Mouse (Mus musculus) neural tube, embryonic 14.5 days (tissue): ENCODE measurements around the gene Serbp1. TPM values are rescaled to one million over a fixed set of nuclear protein-coding genes. Genes with fewer than 3 reads are reported as not detected.

Source experiments
- ATAC-seq: fragments of 200-750 bp; cut with Nextera tagmentation; 2 replicates; pipeline ENCODE4 v1.8.0; 2017; ENCODE audit warnings: low read depth, mild to moderate bottlenecking, moderate TSS enrichment, moderate library complexity
- H3K27ac ChIP-seq: fragments of 300-500 bp; sonication (generic); 2 replicates; pipeline ENCODE4 v1.5.1; 2014; ENCODE audit warnings: low read depth, mild to moderate bottlenecking, control low read depth, low read length, moderate library complexity, mixed read lengths
- H3K27me3 ChIP-seq: fragments of 300-500 bp; sonication (generic); 2 replicates; pipeline ENCODE4 v1.6.1; 2014; ENCODE audit warnings: low read length; ENCODE audit not compliant: control insufficient read depth, insufficient read depth
- H3K36me3 ChIP-seq: fragments of 300-500 bp; sonication (generic); 2 replicates; pipeline ENCODE4 v1.6.1; 2014; ENCODE audit warnings: low read length, mixed read lengths; ENCODE audit not compliant: control insufficient read depth, insufficient read depth
- H3K4me1 ChIP-seq: fragments of 300-500 bp; sonication (generic); 2 replicates; pipeline ENCODE4 v1.6.1; 2014; ENCODE audit warnings: low read length; ENCODE audit not compliant: control insufficient read depth, insufficient read depth
- H3K4me2 ChIP-seq: fragments of 300-500 bp; sonication (generic); 2 replicates; pipeline ENCODE4 v1.6.1; 2014; ENCODE audit warnings: mild to moderate bottlenecking, low read depth, low read length, control low read depth
- H3K4me3 ChIP-seq: fragments of 300-500 bp; sonication (generic); 2 replicates; pipeline ENCODE4 v1.5.1; 2014; ENCODE audit warnings: low read depth, low read length, control low read depth, mixed read lengths
- H3K9ac ChIP-seq: fragments of 300-500 bp; sonication (generic); replicated peaks from 2 replicates; pipeline ENCODE4 v1.6.1; 2014; ENCODE audit warnings: low read depth, mild to moderate bottlenecking, control low read depth, low read length, mixed read lengths
- H3K9me3 ChIP-seq: fragments of 300-500 bp; sonication (generic); 2 replicates; pipeline ENCODE4 v1.6.1; 2016; ENCODE audit warnings: low read length; ENCODE audit not compliant: control insufficient read depth
- WGBS: fragments of 180-500 bp; shearing (Covaris S2); extraction: QIAGEN DNeasy Blood & Tissue Kit; methylation state at CpG from one replicate; pipeline ENCODE4 v1.1.7; 2014; 5-methylcytosine and 5-hydroxymethylcytosine counted together
- polyA plus RNA-seq: library from polyadenylated mRNA; unstranded; fragments of >200 nt; fragmentation: Nextera tagmentation; extraction: Ambion mirVana; gene quantifications from 2 replicates; pipeline ENCODE4 v1.2.1, GENCODE M21; 2014

Gene Serbp1
- polyA plus RNA-seq, 1 experiment from 2014 or later, result 305 TPM

DNA sequence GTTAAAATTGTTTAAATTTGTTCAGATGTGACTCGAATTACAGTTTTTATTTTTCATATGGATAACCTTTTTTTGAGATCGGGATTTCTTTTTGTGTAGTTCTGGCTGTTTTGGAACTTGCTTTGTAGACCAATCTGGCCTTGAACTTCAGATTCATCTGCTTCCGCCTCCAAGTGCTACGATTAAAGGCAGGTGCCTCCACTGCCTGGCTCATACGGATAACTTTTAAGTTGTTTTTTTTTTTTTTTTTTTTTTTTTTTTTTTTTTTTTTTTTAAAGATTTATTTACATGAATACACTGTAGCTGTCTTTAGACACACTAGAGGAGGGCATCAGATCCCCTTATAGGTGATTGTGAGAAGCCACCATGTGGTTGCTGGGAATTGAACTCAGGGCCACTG lies 40.0 kb downstream of the Serbp1 start:
- no peak overlapping the region for H3K4me3 ChIP-seq
- no peak overlapping the region for H3K9ac ChIP-seq
- H3K27ac ChIP-seq, result no peak overlapping the region
- WGBS, result 91% methylated on average over 5 of the region's 5 CpGs
- no peaks in the 10 kb centered on the region for H3K27me3 ChIP-seq
- no peak overlapping the region for H3K4me2 ChIP-seq
- no peak for ATAC-seq
- peaks cover 35% of the 10 kb centered on the region for H3K36me3 ChIP-seq
- H3K9me3 ChIP-seq, result no peaks in the 10 kb centered on the region
- H3K4me1 ChIP-seq, result no peaks in the 10 kb centered on the region

DNA sequence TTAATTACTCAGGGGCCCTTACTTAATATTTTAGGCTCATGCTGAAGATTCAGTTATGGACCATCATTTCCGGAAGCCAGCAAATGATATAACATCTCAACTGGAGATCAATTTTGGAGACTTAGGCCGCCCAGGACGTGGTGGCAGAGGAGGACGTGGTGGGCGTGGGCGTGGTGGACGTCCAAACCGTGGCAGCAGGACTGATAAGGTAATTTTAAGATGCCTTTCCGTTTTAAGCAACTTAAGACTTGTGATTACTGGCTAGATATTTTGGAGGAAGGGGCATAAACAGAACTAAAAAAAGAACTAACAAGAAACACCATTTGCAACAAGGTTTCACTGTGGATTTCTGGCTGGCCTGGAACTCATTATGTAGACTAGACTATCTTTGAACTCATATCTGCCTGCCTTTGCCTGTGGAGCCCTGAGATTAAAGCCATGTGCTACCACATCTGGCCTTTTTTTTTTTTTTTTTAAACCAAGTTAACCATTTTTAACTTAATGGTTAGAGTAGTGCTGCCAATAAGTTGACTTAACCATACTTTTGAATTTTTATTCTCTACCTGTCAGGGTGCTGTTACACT lies 43.7 kb downstream of the Serbp1 start:
- Histone ChIP-seq H3K27me3 (no peaks in the 10 kb centered on the region), H3K4me1 (no peaks in the 10 kb centered on the region), H3K4me2 (no peak overlapping the region), H3K27ac (no peak overlapping the region), H3K4me3 (no peak overlapping the region), H3K9me3 (no peaks in the 10 kb centered on the region), H3K36me3 (peaks cover 30% of the 10 kb centered on the region; the same call in 1 of the 2 replicates), H3K9ac (no peak overlapping the region)
- 96% methylated on average over 9 of the region's 9 CpGs for WGBS
- ATAC-seq, result no peak

DNA sequence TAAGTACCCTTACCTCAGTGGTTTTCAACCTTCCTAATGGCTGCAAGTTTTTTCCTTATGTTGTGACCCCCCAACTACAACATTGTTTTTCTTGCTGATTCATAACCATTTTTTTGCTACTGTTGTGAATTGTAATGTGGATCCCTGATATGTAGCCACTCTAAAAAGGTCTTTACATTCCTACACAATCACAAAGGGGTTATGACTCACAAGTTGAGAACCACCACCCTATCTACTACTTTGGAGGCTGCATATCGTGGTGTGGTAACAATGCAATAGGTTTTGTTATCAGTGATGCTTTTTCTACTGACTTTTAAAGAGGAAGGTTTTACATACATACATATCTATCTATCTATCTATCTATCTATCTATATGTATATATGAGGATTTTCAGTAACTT lies 44.9 kb downstream of the Serbp1 start:
- Histone ChIP-seq H3K4me1 (no peaks in the 10 kb centered on the region), H3K9me3 (no peaks in the 10 kb centered on the region), H3K4me3 (no peak overlapping the region), H3K9ac (no peak overlapping the region), H3K36me3 (peaks cover 24% of the 10 kb centered on the region; the same call in 1 of the 2 replicates), H3K27me3 (no peaks in the 10 kb centered on the region), H3K27ac (no peak overlapping the region), H3K4me2 (no peak overlapping the region)
- no peak for ATAC-seq
- 96% methylated on average over 1 of the region's 1 CpGs for WGBS

DNA sequence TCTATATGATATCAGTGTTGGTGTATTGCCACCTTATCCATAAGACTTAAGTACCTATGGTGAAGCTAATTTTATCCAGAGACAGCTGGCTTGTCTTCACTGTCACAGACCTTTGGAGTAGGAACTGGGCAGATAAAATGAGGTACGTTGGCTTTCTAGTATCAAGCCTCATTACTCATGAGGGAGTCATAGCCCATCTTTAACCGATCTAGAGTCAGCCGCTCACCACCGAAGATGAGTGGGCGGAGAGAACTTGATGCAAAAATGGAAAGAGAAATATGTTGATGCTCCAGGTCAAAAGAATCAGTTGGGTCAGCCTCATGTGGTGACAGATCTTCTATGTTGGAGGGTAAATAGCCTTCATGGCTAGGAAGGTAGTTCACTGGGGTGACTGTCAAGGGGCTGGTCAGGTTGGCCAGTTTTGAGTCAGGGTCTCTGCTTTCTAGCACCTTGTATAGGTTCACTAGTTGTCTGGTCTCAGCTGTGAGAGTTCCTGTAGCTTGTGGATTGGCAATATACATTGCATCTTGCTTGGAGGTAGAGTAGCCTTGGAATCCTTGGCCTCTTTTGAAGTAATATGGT lies 54.2 kb downstream of the Serbp1 start:
- H3K4me3 ChIP-seq, result no peak overlapping the region
- H3K4me2 ChIP-seq, result no peak overlapping the region
- no peaks in the 10 kb centered on the region for H3K4me1 ChIP-seq
- WGBS, result 84% methylated on average over 5 of the region's 5 CpGs
- H3K9me3 ChIP-seq, result no peaks in the 10 kb centered on the region
- no peak for ATAC-seq
- H3K36me3 ChIP-seq, result no peaks in the 10 kb centered on the region
- no peak overlapping the region for H3K9ac ChIP-seq
- H3K27ac ChIP-seq, result no peak overlapping the region
- no peaks in the 10 kb centered on the region for H3K27me3 ChIP-seq

DNA sequence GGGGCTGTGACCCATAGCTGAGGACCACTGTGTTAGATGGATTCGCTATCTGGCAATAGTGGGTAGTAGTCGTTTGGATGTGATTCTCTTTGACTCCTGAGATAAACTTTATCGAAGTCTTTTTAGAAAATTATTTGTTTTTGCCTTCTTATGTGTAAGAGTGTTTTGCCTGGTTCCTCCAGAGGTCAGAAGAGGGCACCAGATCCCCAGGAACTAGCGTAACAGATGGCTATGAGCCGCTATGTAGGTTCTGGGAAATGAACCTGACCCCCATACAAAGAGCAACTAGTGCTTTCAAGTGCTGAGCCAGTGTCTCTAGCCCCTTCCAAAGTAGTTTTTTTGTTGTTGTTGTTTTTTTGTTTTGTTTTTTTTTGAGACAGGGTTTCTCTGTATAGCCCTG lies 58.1 kb downstream of the Serbp1 start:
- no peak overlapping the region for H3K4me3 ChIP-seq
- H3K9me3 ChIP-seq, result no peaks in the 10 kb centered on the region
- no peaks in the 10 kb centered on the region for H3K36me3 ChIP-seq
- H3K4me2 ChIP-seq, result no peak overlapping the region
- ATAC-seq, result no peak
- no peak overlapping the region for H3K27ac ChIP-seq
- no peaks in the 10 kb centered on the region for H3K27me3 ChIP-seq
- 62% methylated on average over 5 of the region's 5 CpGs for WGBS
- H3K9ac ChIP-seq, result no peak overlapping the region
- H3K4me1 ChIP-seq, result no peaks in the 10 kb centered on the region

DNA sequence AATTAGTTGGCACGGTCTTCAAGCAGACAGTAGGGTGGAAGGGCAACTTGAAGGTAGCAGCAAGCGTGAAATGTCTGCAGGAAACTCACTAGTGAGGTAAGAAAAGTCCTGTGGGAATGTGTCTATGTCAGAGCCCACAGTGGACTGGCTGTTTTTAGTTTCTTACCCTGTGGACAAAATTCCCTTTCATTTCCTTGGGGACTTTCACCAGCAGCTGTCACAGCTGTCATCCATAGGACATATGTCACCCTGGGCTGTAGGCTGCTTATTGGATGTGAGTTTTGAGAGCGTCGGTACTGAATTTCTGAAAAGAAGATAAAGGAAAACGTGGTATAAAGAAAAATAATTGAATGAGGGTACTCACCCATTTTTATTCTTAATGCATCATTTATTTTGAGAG lies 60.8 kb downstream of the Serbp1 start:
- ATAC-seq, result no peak
- Histone ChIP-seq H3K4me1 (no peaks in the 10 kb centered on the region), H3K27ac (no peak overlapping the region), H3K27me3 (no peaks in the 10 kb centered on the region), H3K4me3 (no peak overlapping the region), H3K4me2 (no peak overlapping the region), H3K9ac (no peak overlapping the region), H3K36me3 (no peaks in the 10 kb centered on the region), H3K9me3 (no peaks in the 10 kb centered on the region)
- 68% methylated on average over 5 of the region's 5 CpGs for WGBS

DNA sequence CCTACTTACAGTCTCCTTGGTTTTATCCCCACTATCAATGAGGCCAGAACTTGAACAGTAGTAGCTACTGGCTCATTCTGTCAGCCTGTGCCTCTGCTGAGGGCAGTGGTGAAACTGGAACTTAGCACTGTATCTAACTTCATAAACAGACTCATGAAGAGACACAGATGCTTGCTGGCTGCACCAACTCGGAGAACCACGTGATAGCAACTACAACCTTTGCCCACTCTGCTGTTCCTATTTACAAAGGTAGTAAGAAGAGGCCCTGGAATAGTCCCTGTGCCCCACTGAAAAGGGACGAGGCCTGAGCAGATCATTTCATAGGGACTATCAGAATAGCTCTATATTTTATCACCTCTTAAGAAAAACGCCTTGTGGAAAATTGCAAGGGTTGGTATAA lies 62.3 kb downstream of the Serbp1 start:
- H3K4me1 ChIP-seq, result no peaks in the 10 kb centered on the region
- H3K9ac ChIP-seq, result no peak overlapping the region
- H3K9me3 ChIP-seq, result no peaks in the 10 kb centered on the region
- H3K27ac ChIP-seq, result no peak overlapping the region
- no peak overlapping the region for H3K4me3 ChIP-seq
- no peaks in the 10 kb centered on the region for H3K27me3 ChIP-seq
- H3K36me3 ChIP-seq, result no peaks in the 10 kb centered on the region
- H3K4me2 ChIP-seq, result no peak overlapping the region
- ATAC-seq, result no peak
- 81% methylated on average over 4 of the region's 4 CpGs for WGBS

DNA sequence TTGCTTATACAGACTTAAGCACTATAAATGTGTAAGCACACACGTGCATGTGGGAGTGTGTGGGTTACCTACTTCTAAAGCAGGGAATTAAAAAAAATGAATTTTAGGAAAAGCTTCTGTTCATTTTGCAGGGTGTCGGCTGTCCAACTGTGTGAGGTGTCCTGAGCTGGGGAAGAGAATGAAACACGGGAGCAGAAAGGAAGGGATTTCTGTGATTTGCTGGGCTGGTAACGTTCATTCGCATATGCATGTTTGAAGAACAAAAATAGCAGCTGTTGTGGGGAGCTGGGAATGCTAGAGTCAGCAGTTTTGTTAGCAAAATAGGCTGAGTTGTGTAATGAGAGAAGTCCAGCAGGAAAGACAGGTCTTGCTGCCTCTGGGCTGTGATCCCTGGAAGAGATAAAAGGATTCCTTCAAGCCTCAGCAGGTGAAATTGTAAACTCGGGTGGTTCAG lies 62.8 kb downstream of the Serbp1 start:
- Histone ChIP-seq H3K27me3 (no peaks in the 10 kb centered on the region), H3K36me3 (no peaks in the 10 kb centered on the region), H3K27ac (no peak overlapping the region), H3K4me1 (no peaks in the 10 kb centered on the region), H3K9ac (no peak overlapping the region), H3K4me3 (no peak overlapping the region), H3K9me3 (no peaks in the 10 kb centered on the region), H3K4me2 (no peak overlapping the region)
- 57% methylated on average over 6 of the region's 6 CpGs for WGBS
- no peak for ATAC-seq

DNA sequence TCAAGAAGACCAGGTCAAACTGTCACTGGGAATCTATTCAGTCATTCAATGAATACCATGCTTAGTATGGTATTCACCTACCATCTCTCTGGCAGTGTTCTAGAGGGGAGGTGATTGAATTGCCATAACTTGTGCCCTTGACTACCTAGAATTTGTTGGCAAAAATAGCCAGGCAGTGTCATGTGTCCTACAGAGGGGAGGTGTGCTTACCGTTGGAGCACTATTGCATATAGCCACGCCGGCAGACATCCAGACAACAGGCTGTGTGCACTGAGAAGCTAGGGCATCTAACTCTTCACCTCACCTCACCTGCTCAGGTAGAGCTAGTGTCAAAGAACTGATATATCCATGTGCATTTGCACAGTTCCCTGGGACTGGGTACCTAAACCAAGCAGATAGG lies 63.3 kb downstream of the Serbp1 start:
- 98% methylated on average over 3 of the region's 3 CpGs for WGBS
- no peaks in the 10 kb centered on the region for H3K9me3 ChIP-seq
- H3K4me1 ChIP-seq, result no peaks in the 10 kb centered on the region
- H3K9ac ChIP-seq, result no peak overlapping the region
- H3K4me2 ChIP-seq, result no peak overlapping the region
- no peak for ATAC-seq
- no peak overlapping the region for H3K4me3 ChIP-seq
- no peaks in the 10 kb centered on the region for H3K36me3 ChIP-seq
- no peak overlapping the region for H3K27ac ChIP-seq
- no peaks in the 10 kb centered on the region for H3K27me3 ChIP-seq
